Mouse (Mus musculus) left cerebral cortex, postnatal 14 days (tissue): ENCODE data around the gene Atxn7l1. TPM values are rescaled to one million over a fixed set of nuclear protein-coding genes. Genes with fewer than 3 reads are reported as not detected.
"Not testable (repeated sequence)": the region's sequence is repeated elsewhere in the genome, so short reads cannot be mapped to it uniquely, and the experiment has no call there.

Experiments used
- DNase-seq, 2 experiments: peaks; one replicate each; pipeline ENCODE4 v3.0.0; 2021 to 2022; ENCODE audit warnings: low spot score in 2 of 2, mixed read lengths in 1 of 2
- intact Hi-C: fragments of 180-260 bp; cut with DNase I; formaldehyde crosslinking; loops from one replicate; pipeline ENCODE4 v1.15.1; 2025
- total RNA-seq, 2 experiments: library from RNA; stranded (reverse); gene quantifications; 2 replicates each; pipeline ENCODE4 v1.2.3; 2021

Gene Atxn7l1
- total RNA-seq, 2 experiments from 2014 or later = 56.9 to 65.3 TPM

DNA sequence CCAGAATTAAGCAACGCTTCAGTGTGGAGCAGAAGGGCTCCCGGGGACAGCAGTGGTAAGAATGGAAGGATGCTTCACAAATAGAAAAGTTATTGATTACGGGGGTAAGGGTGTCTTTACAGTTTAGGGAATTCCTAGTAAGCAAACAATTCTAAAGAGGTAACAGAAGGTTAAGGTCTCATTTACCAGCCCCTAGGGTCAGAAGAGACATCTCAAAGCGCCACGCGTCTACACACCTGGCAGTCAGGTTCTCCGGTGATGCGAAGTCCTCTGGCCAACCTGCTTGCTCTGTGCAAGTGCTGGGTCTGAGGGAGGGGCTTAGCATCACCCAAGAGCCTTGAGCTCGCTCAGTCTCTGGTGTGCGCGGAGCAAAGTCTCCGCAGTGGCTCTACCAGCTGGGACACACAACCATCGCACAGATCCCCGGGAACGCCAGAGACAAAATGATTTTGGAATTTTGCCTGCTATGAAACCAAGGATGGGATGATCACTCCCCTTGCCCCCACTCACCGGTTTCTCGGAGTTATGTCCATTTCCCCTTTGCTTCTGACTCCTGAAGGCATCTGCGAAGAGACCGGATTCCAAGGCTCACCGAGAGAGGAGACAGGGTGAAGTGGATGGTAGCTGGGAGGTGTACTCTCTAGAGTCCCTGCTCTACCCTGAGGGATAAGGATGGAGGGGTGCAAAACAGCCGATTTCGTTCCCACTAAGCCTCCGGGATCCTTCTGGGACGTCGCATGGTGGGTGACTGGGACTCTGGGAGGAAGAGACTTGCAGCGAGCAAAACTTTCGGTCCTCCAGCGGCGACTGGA is 665 bp upstream of the Atxn7l1 start:
- intact Hi-C loops = loop anchor here (5.0 kb wide), 3 partner anchors 75 to 185 kb away; no protein-coding TSS in a partner anchor
- no peak for DNase-seq

DNA sequence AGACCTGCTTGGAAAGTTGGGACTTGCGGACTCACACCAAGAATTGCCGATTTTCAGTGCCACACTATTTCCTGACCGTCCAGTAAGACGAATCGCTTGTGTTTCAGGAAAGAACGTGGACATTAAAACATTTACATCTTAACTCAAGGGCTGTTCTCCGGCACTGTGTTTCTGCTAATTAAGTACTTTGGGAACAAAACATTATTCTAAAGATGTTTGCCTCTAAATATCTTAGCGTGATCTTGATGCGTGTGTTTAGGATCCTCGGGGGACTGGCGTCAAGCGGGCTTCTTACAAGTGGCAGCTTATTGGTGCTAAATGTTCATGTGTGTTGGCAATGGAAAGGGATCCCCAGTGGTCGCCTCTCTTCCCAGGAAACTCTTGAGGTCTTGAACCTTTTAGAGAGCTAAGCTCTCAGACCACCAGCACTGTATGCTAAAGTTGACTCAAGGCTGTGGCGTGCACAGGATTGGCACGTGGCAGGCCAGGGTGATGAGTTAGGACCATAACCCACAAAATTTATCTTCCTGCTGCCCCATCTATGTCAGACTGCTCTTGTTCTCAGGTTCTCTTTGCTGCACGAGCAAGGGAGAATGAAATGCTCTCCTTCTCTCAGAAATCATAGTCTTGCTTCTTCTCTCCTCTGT is 2.2 kb downstream of the Atxn7l1 start:
- DNase-seq = no peak
- intact Hi-C loops = loop anchor here (5.0 kb wide), 3 partner anchors 73 to 183 kb away; no protein-coding TSS in a partner anchor

DNA sequence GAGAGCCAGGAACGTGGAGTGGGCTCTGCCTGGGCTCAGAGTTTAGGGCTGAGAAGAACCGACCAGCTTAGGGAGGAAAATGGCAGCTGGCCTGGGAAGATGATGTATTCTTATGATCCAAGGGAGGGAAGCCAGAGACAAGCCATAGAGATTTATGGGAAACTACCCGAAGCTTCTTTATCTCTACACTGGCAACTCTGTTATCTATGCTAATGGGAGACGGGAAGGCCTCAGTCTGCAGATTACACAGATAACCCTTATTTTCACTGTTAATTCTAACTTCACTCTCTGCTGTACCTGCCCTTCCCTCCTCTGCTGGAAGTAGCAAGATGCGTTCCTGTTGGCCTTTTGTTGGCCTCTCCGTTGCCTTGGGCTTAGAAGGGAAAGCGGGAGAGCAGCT is 5.6 kb downstream of the Atxn7l1 start:
- intact Hi-C loops = no loop called here
- no peak for DNase-seq

DNA sequence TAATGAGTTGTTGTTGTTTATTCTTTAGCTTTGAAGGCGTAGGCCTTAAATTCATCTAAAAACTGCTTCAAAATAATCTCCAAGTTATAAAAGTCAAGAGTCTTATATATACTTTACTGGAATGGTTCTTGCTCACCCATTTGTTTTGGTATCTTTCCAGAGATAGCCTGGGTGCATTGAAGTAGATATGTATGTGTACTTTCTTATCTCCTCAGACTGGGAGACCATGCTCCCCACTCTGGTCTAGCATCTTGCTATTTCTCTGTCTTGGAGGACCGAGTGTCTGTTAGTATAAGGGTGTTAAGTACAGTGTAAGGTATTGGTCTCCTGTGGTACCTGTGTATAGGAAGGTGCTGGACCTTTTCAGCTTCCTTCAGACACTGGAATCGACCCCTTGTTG is 6.4 kb downstream of the Atxn7l1 start:
- no peak for DNase-seq
- intact Hi-C loops = no loop called here

DNA sequence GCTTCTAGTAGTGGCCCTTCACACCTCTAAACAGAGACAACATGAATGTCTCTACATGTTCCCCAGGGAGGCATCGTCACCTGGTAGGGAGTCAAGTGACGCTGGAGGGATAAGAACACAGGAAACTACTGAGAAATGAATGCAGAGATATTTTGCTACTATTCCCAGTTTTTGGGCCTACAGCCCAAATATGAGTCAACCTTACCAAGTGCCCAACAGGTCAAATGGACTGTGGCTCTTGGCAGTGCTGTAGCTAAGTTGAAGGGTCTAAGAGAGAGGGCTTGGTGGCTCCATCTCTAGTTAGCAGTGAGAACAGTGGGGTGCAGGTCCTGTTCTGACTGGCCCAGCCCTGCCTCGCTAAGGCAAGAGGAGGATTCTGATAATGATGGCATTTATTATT is 7.2 kb downstream of the Atxn7l1 start:
- intact Hi-C loops = no loop called here
- no peak for DNase-seq

DNA sequence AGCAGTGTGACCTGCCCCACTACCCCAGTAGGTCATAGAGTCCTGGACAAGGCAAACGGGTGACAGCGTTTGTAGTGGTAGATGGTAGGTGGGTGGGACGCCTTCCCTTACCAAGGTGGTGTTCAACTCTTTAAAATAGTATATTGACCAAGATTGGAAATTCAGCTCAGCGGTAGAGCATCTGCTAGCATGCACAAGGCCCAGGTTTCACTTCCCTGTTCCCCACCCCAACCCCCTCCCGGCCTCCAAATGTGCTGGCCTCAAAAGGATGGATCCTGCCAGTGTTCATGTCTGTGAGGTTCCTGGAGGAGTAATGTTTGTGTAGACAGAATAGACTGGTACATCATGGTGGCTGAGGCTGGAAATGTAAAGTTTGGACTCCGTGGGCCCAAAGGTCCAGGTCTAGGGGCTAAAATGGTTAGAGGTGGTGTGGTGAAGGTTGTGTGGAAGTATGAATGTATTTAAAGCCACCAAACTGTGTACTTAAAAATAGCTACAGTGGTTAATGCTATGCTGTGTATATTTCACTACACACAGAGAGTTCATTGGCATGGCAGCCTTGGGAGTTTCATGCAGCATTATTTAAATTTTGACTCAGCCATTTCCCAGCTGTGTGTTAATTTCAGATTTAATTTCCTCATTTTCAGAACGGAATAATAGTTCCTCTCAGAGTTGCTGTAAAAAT is 9.0 kb downstream of the Atxn7l1 start:
- DNase-seq = no peak
- intact Hi-C loops = no loop called here

DNA sequence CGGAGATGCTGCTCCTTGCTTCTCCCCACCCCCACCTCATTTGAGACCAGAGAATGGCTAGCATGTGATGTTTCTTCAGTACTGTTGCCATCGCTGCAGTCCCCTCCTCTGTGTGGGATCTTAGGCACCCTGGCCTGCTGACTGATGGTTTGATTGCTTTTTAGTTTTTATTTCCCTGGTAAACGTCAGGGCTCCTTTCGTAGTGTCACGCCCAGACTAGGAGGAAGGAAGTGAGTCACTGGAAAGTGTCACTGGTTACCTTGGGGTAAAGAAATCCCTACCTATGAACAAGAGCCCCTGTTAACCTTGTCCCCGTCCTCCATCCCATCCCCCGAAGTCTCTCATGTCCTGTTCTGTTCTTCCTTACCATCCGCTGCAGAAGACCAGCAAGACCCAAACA is 10.8 kb downstream of the Atxn7l1 start:
- intact Hi-C loops = no loop called here
- DNase-seq = no peak

DNA sequence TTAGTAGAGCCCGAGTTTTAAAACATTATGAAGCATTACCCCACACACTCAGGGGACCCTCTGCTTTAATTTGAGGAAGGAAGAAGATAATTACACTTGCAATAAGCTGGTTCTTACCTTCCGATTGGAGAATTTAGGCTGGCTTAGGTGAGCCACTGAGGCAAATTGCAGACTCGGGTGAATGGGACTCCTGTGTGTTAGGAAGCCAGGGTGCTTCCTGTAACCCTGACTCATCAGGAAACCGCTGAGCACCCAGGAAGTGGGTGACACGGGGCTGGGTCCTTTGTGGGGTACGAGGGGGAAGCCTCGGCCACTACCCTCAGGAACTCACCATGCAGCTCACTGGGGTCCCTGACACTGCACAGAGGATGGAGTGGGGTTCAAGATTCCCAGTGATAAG is 12.9 kb downstream of the Atxn7l1 start:
- DNase-seq = no peak
- intact Hi-C loops = loop anchor here (5.0 kb wide), 1 partner anchor 47 kb away; no protein-coding TSS in a partner anchor

DNA sequence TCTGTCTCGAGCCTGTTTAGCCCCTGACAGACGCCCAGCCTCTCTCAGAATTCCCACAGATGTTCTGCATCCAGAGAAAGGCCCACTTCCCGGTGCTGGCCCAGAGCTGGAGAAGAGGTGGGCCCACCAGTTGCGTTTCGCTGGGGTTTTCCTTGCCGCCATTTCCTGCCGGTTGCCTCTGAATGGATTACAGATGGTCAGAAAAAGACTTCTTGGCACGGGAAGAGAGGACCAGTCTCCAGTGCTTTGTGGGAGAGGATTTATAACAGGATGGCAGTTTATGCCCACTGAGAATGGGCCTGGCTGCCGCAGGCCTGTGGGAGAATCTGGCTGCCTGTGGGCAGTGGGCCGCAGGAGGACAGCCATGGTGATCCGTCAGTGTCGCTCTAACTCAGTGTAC is 15.0 kb downstream of the Atxn7l1 start:
- intact Hi-C loops = loop anchor here (5.0 kb wide), 1 partner anchor 45 kb away; no protein-coding TSS in a partner anchor
- no peak for DNase-seq

DNA sequence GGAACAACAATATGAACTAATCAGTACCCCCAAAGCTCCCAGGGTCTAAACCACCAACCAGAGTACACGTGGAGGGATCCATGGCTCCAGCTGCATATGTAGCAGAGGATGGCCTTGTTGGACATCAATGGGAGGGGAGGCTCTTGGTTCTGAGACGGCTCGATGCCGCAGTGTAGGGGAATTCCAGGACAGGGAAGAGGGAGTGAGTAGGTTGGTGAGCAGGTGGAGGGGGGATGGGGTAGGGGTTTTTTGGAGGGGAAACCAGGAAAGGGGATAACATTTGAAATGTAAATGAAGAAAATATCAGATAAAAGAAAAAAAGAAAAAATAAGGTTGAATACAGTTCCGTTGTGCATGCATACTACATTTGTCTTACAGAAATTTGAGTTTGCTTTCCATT is 16.5 kb downstream of the Atxn7l1 start:
- intact Hi-C loops = loop anchor here (5.0 kb wide), 1 partner anchor 43 kb away; no protein-coding TSS in a partner anchor

DNA sequence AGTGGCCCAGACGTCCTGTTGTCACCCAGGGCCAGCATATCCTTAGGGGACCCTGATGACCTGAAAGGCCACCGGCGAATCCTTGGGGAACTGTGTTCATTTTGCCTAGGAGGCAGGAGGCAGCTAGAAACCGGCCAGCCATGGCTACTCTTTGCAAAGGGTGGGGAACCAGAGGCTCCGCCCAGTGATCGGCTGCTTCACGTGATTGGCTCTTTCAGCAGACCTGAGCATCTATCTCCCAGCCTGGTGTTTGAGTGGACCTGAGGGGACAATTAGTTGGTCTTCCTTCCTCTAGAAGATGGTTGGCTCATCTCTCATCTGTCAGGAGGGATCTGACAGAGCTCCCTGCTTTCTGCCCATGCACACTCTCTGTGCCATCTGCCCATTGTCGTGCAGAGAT is 19.2 kb downstream of the Atxn7l1 start:
- no peak for DNase-seq
- intact Hi-C loops = no loop called here

More for the DNA sequence above, 16.5 kb downstream of the Atxn7l1 start:
- DNase-seq = not testable (repeated sequence)

DNA sequence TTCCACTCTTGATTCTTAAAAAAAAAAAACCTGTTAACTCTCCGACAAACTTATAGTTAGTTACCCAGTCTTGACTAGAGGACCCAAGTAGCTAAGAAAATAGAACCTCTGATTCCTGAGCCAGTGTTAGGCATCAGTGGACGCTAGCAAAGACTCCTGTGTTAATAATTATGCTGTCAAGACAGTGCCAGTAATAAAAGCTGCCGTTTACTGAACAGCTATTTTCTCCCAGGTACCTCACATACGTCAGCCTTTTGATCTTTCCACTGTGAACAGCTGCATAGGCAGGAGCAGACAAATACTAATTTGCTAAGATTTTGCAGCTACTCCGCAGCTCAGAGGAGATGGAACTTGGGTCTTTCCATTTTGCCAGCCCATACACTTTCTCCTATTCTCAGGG is 20.1 kb downstream of the Atxn7l1 start:
- intact Hi-C loops = no loop called here
- no peak for DNase-seq

DNA sequence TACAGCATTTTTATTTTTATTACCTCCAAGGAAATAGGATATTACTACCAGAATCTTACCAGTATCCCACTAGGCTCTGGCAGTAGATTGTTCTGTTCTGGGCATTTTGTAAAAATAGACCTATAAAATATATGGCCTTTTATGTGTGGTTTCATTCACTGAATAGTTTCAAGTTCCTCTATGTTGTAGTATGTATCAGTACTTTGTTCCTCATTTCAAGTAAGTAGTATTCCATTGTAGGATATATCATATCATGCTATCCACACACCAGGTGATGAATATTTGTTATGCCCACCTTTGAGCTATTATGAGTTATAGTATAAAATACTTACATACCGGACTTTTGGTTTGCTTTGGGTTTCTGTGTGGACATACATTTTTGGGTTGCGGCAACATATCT is 21.0 kb downstream of the Atxn7l1 start:
- no peak for DNase-seq
- intact Hi-C loops = no loop called here

DNA sequence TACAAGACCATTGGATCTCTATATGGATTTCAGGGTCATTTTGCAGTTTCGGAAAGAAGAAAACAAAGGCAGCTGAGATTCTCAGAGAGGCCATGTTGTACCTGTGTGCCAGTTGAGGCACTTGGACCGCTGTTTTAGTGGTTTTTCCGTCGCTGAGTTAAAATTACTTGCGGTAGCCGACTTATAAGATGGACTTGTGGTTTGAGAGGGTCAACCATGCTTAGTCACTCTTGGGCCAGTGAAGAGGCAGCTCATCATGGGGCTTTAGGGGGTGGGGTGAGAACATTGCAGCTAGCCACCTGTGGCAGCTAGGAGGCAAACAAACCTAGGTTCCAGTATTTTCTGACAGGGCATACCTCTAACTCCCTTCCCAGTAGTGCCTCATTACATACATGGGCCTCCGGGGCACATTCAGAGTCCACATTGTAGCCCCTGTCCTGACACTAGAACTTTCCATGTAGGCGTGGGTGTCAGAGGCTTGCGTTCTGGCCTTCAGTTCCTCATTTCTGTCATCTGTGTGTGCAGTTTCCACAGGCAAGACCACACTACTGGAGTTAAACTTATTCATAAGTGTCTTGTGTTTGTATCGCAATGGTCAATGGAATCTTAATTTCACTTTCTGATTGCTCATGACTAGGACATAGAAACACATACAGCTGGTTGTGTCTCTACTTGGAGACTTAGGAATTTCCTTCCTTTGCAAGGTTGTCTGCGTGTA is 22.4 kb downstream of the Atxn7l1 start:
- no peak for DNase-seq
- intact Hi-C loops = no loop called here

DNA sequence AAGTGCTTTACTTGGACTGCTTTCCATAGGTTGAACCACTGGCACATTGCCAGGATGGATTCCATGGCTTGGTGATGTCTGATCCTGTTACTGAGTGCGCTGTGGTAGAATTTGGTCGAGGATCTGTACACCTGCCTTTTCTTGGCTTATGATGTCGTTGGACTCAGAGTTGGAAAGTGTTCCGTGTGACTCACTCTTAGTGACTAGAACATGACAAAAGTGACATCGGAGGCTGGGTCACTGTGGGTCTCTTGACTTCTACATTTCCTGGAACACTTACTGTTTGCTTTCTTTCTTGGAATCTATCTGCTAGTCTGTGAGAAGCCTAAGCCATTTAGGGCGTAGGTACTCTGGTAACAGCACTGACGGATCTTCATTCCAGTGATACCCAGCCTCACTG is 23.3 kb downstream of the Atxn7l1 start:
- no peak for DNase-seq

DNA sequence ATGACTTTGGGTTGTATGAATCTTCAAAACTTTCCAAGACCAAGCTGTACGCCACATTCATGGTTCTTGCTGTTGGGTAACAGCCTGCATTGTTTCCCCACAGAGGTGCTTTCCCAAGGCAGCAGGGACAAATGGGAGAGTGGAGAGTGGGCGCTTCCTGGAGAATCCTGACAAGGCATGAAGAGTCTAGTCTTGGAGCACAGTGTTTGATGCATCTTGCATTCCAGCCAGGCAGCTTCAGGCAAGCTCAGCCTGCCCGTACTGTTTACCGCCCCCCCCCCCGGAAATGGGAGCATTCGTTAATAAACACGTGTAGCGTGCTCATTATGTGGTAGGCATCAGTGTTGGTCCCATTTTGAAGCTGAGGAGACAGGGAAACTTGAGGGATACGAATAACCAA is 25.4 kb downstream of the Atxn7l1 start:
- intact Hi-C loops = no loop called here
- DNase-seq = no peak

More for the DNA sequence above, 23.3 kb downstream of the Atxn7l1 start:
- intact Hi-C loops = no loop called here

DNA sequence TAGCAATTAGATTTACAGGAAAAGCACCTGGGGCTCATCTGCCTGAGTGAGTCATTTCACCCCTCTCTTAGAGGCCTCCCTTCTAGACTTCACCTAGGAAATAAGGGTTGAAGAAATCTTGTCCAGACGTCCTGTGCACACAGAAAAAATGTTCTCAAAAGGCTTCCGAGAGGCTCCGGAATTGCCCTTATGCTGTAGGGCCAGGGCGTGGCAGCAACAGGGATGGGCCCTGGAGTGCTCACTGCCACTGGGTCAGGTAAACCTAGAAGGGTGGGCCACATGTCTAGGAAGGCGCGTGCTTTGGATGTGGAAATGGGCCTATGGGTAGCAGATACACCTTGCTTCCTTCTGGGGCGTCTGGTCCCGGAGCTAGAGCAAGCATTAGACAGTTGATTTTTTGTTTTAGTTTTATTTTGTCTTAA is 26.2 kb downstream of the Atxn7l1 start:
- intact Hi-C loops = no loop called here
- DNase-seq = no peak

DNA sequence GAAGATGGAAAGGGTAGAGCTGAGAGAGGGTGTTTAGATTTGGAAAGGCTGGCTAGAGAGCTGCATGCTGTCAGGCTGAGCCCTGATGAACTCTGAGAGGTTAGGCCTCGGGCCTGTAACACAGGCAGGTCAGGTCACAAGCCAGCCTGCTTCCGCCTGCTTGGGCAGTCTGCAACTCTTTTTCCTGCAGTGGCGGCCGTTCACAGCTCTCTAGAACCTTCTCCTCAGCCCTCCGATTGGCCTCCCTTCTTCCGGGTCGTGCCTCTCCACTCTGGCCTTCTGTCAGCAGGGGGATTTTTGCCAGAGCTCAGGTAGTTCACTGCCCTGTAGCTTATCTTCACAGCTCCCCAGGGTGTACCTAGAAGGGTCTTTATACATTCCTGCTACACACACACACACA is 26.7 kb downstream of the Atxn7l1 start:
- intact Hi-C loops = no loop called here
- no peak for DNase-seq

DNA sequence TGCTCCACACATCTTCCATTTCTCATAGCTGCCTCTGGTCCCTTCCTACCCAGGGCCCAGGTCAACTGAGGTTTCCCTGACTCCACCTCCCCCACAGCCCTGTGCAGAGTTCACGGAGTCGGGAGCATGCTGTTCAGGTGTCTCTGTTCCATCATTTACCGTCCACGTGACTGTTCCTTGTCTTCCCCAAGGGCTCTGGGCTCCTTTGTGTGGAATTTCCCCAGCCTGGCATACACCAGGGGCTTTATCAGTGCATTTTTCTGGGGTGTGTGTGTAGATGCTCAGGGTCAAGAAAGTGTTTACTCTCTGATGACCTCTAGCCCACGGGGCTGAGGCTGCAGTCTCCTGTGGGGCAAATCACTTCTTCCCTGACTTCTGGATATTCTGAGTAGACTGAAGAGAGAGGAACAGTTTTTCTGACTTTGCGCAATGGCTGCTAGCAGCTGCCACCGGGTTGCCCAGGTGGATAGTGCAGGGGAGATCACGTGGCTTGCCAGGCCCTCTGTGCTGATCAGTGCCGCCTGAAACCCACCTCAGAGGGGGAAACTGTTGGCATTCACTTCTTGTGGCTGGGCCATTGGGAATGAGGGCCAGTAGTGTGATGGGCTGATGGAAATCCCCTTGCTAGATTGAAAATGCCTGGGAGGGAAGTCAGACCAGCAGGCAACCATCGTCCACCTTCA is 27.3 kb downstream of the Atxn7l1 start:
- intact Hi-C loops = no loop called here
- no peak for DNase-seq
